8 mouse cellular contexts compared by ENCODE assay signal in genomic region chr17:26584558-26585136, GRCm38 (mm10). TPM values are rescaled to one million over a fixed set of nuclear protein-coding genes. Genes with fewer than 3 reads are reported as not detected.
DNase-seq lines count a peak whose midpoint lies in the region; ATAC-seq and TF ChIP-seq lines count a peak whose summit lies in the region.

No protein-coding gene starts in this region.

- 34% methylated on average over 15 of the region's 15 CpGs for WGBS in intestine, embryonic 14.5 days
- 69% methylated on average over 15 of the region's 15 CpGs for WGBS in liver, embryonic 15.5 days (ENCODE audit: insufficient replicate concordance)

- peak; percentile 76 to 83 for DNase-seq in adrenal gland, postnatal 36 days
- DNase-seq in gastrocnemius, postnatal 14 days, result peak; percentile 89
- peak; percentile 64 for DNase-seq in intestine, embryonic 14.5 days (ENCODE audit: low spot score)
- DNase-seq in retina, embryonic 14.5 days (ENCODE audit: low spot score), result peak; percentile 27
- DNase-seq in spleen, postnatal 10 days (ENCODE audit: low spot score in 2 of 2), result no peak
- DNase-seq in layer of hippocampus, postnatal 36 days, result no peak

- no peak overlapping the region for H3K9ac ChIP-seq in ES-Bruce4 (ENCODE audit: low read depth, poor library complexity, severe bottlenecking)
- H3K9ac ChIP-seq in intestine, embryonic 14.5 days (ENCODE audit: low read length), result no peak overlapping the region
- no peak overlapping the region for H3K9ac ChIP-seq in liver, embryonic 15.5 days

- peak overlapping the region; percentile 22 for H3K4me3 ChIP-seq in ES-Bruce4 (ENCODE audit: low read depth, low read length)
- no peak overlapping the region for H3K4me3 ChIP-seq in intestine, embryonic 14.5 days (ENCODE audit: low read depth, low read length)
- no peak overlapping the region for H3K4me3 ChIP-seq in liver, embryonic 15.5 days (replicated peaks)

- peaks cover 28% of the 10 kb centered on the region for H3K4me1 ChIP-seq in ES-Bruce4 (ENCODE audit: control insufficient read depth, insufficient read depth, low read length)
- H3K4me1 ChIP-seq in intestine, embryonic 14.5 days (replicated peaks; ENCODE audit: control insufficient read depth, insufficient read depth, low read length), result peaks cover 20% of the 10 kb centered on the region
- peaks cover 27% of the 10 kb centered on the region for H3K4me1 ChIP-seq in liver, embryonic 15.5 days (replicated peaks)

- H3K27me3 ChIP-seq in ES-Bruce4 (ENCODE audit: control insufficient read depth, insufficient read depth, low read length, poor library complexity, severe bottlenecking), result no peaks in the 10 kb centered on the region
- H3K27me3 ChIP-seq in intestine, embryonic 14.5 days (replicated peaks; ENCODE audit: control insufficient read depth, insufficient read depth, low read length), result no peaks in the 10 kb centered on the region
- H3K27me3 ChIP-seq in liver, embryonic 15.5 days, result no peaks in the 10 kb centered on the region

- H3K36me3 ChIP-seq in ES-Bruce4 (ENCODE audit: control insufficient read depth, insufficient read depth, low read length, poor library complexity, severe bottlenecking), result no peaks in the 10 kb centered on the region
- H3K36me3 ChIP-seq in intestine, embryonic 14.5 days (ENCODE audit: control insufficient read depth, insufficient read depth, low read length), result peaks cover 15% of the 10 kb centered on the region; the same call in 1 of the 2 replicates
- H3K36me3 ChIP-seq in liver, embryonic 15.5 days (replicated peaks), result peaks cover 10% of the 10 kb centered on the region; the same call in 1 of the 2 replicates

- H3K9me3 ChIP-seq in ES-Bruce4 (replicated peaks; ENCODE audit: control insufficient read depth, insufficient read depth, low read length, poor library complexity, severe bottlenecking), result no peaks in the 10 kb centered on the region
- no peaks in the 10 kb centered on the region for H3K9me3 ChIP-seq in intestine, embryonic 14.5 days (ENCODE audit: control insufficient read depth, low read length)
- no peaks in the 10 kb centered on the region for H3K9me3 ChIP-seq in liver, embryonic 15.5 days (replicated peaks)

- ATAC-seq in intestine, embryonic 14.5 days (replicated peaks; ENCODE audit: low FRiP score, low TSS enrichment, low read depth), result peak; percentile 84
- ATAC-seq in liver, embryonic 15.5 days (ENCODE audit: insufficient read depth), result peak; percentile 76

- H3K4me2 ChIP-seq in intestine, embryonic 14.5 days (ENCODE audit: low read length), result peak overlapping the region; percentile 11; the same call in 1 of the 2 replicates
- H3K4me2 ChIP-seq in liver, embryonic 15.5 days, result no peak overlapping the region

- TF ChIP-seq CTCF in ES-Bruce4 (IDR thresholded peaks at IDR 0.05; ENCODE audit: low read depth, low read length), result no peak

- TF ChIP-seq POLR2A in ES-Bruce4 (IDR thresholded peaks at IDR 0.05; ENCODE audit: insufficient read depth, low read length), result no peak

- H3K27ac ChIP-seq in ES-Bruce4 (ENCODE audit: insufficient read depth, low read length), result peak overlapping the region; percentile 48
- H3K27ac ChIP-seq in intestine, embryonic 14.5 days (ENCODE audit: low read depth), result peak overlapping the region; percentile 69
- peak overlapping the region; percentile 64 for H3K27ac ChIP-seq in liver, embryonic 15.5 days (replicated peaks)

- intact Hi-C loops in gastrocnemius, postnatal 14 days (cut with DNase I; ENCODE audit: low total_unique reads), result no loop called here

- TF ChIP-seq EP300 in ES-Bruce4 (IDR thresholded peaks at IDR 0.05; ENCODE audit: insufficient read depth, low read depth, low read length), result peak; percentile 71

RNA-seq across cellular contexts. Expression of gene Dusp1, which starts 22.7 kb away (rescaled TPM):
- 58.4 and 64.9 TPM in 2 replicates for polyA plus RNA-seq in ES-Bruce4 (2011; ENCODE audit: insufficient read depth, insufficient read length, low read depth, missing spikeins)
- total RNA-seq in adrenal gland, postnatal 36 days (2021), result 10 to 100 TPM; 56.9 to 62.5 TPM
- total RNA-seq in gastrocnemius, postnatal 14 days (2021), result 10 to 100 TPM; 30.8 to 77.9 TPM
- polyA plus RNA-seq in intestine, embryonic 14.5 days (2014; fragmentation: Nextera tagmentation; extraction: Ambion mirVana), result 14.5 and 17.0 TPM in 2 replicates
- 29.6 and 31.2 TPM in 2 replicates for polyA plus RNA-seq in liver, embryonic 15.5 days (2015; fragmentation: Nextera tagmentation; extraction: Ambion mirVana)
- total RNA-seq in layer of hippocampus, postnatal 36 days (2021), result 10 to 100 TPM; 17.1 to 19.3 TPM

RNA-seq across cellular contexts. Expression of gene Ergic1, which starts 23.4 kb away (rescaled TPM):
- polyA plus RNA-seq in ES-Bruce4 (2011; ENCODE audit: insufficient read depth, insufficient read length, low read depth, missing spikeins), result 166 and 167 TPM in 2 replicates
- 100 to 1,000 TPM; 159 to 160 TPM for total RNA-seq in adrenal gland, postnatal 36 days (2021)
- total RNA-seq in gastrocnemius, postnatal 14 days (2021), result 10 to 100 TPM; 71.4 to 87.7 TPM
- polyA plus RNA-seq in intestine, embryonic 14.5 days (2014; fragmentation: Nextera tagmentation; extraction: Ambion mirVana), result 135 and 136 TPM in 2 replicates
- 33.8 and 35.7 TPM in 2 replicates for polyA plus RNA-seq in liver, embryonic 15.5 days (2015; fragmentation: Nextera tagmentation; extraction: Ambion mirVana)
- total RNA-seq in layer of hippocampus, postnatal 36 days (2021), result 100 to 1,000 TPM; 115 to 119 TPM

Comparison
In these comparisons a context has a peak if more than half of its experiments do, and no peak if none do; other contexts are left out.
1. DNase-seq: peak in adrenal gland, postnatal 36 days (2 of 2), gastrocnemius, postnatal 14 days (single experiment), intestine, embryonic 14.5 days (single experiment) and retina, embryonic 14.5 days (single experiment); none in spleen, postnatal 10 days (0 of 2) and layer of hippocampus, postnatal 36 days (0 of 2).
2. Peak in every context shown above with its lines, with median percentiles within 50 percentile points of each other: H3K27ac ChIP-seq.